Mouse (Mus musculus) CH12.LX (cell line): ENCODE data around the gene Tnni2. TPM values are rescaled to one million over a fixed set of nuclear protein-coding genes. Genes with fewer than 3 reads are reported as not detected.

Experiments
- DNase-seq: peaks from one replicate; pipeline ENCODE4 v3.0.0-alpha.2; 2013; ENCODE audit errors: extremely low read depth
- H3K27ac ChIP-seq: 2 replicates; pipeline ENCODE4 v1.5.1; 2012; ENCODE audit warnings: low read depth, mild to moderate bottlenecking, control low read depth, moderate library complexity; ENCODE audit not compliant: insufficient read depth
- H3K27me3 ChIP-seq: replicated peaks from 2 replicates; pipeline ENCODE3; 2012; ENCODE audit warnings: inconsistent platforms
- H3K36me3 ChIP-seq, 2 experiments: replicated peaks in 1 of 2; 2 replicates each; pipeline versions ENCODE3 to v1.6.1; 2012; ENCODE audit warnings: inconsistent platforms in 1 of 2, low read length in 1 of 2, mild to moderate bottlenecking in 1 of 2, mixed read lengths in 1 of 2, moderate library complexity in 1 of 2; ENCODE audit not compliant: control insufficient read depth in 1 of 2, insufficient read depth in 1 of 2
- H3K4me1 ChIP-seq, 2 experiments: 2 replicates each; pipeline ENCODE4 v1.6.1; 2012; ENCODE audit warnings: inconsistent platforms in 1 of 2, moderate library complexity in 1 of 2; ENCODE audit not compliant: insufficient read depth in 2 of 2, control insufficient read depth in 1 of 2
- H3K4me2 ChIP-seq: 2 replicates; pipeline ENCODE4 v1.6.1; 2012; ENCODE audit warnings: low read depth, mild to moderate bottlenecking, control low read depth; ENCODE audit not compliant: poor library complexity, insufficient read depth, severe bottlenecking
- H3K4me3 ChIP-seq, 3 experiments: fragments of 150-350 bp in 1 of 3; sonication (generic) in 1 of 3; replicated peaks in 1 of 3; 2 replicates each; pipeline versions ENCODE3 to v1.5.1; 2011 to 2012; ENCODE audit warnings: low read depth in 2 of 3, low read length in 2 of 3, mild to moderate bottlenecking in 2 of 3, moderate library complexity in 2 of 3, control low read depth in 1 of 3, improper control_type of control experiment in 1 of 3, inconsistent platforms in 1 of 3, mixed read lengths in 1 of 3; ENCODE audit not compliant: poor library complexity in 1 of 3
- H3K79me2 ChIP-seq: replicated peaks from 2 replicates; pipeline ENCODE4 v1.6.1; 2012; ENCODE audit warnings: mild to moderate bottlenecking, moderate library complexity; ENCODE audit not compliant: control insufficient read depth, poor library complexity, insufficient read depth, severe bottlenecking; ENCODE audit errors: extremely low read depth
- H3K9ac ChIP-seq: 2 replicates; pipeline ENCODE4 v1.6.1; 2012; ENCODE audit warnings: low read depth, mild to moderate bottlenecking, control low read depth, moderate library complexity; ENCODE audit not compliant: insufficient read depth
- H3K9me3 ChIP-seq: replicated peaks from 2 replicates; pipeline ENCODE3; 2012; ENCODE audit warnings: low read length, inconsistent platforms, mixed read lengths
- BHLHE40 ChIP-seq: IDR thresholded peaks from 2 replicates; pipeline ENCODE4 v1.6.1; 2011; ENCODE audit warnings: mild to moderate bottlenecking, low read depth, low read length, improper control_type of control experiment
- CHD1 ChIP-seq: IDR thresholded peaks from 2 replicates; pipeline ENCODE4 v1.6.1; 2012; ENCODE audit warnings: low read depth, low read length, improper control_type of control experiment, inconsistent platforms
- CHD2 ChIP-seq: IDR thresholded peaks from 2 replicates; pipeline ENCODE4 v1.6.1; 2011; ENCODE audit warnings: low read length, improper control_type of control experiment
- CTCF ChIP-seq, 2 experiments: IDR thresholded peaks in 1 of 2; conservative IDR thresholded peaks in 1 of 2; 2 replicates each; pipeline ENCODE4 v1.5.1; 2011 to 2012; ENCODE audit warnings: low read depth in 2 of 2, low read length in 2 of 2, improper control_type of control experiment in 1 of 2, inconsistent platforms in 1 of 2, mild to moderate bottlenecking in 1 of 2, moderate library complexity in 1 of 2
- E2F4 ChIP-seq: IDR thresholded peaks from 2 replicates; pipeline ENCODE4 v1.6.1; 2011; ENCODE audit warnings: low read depth, low read length, improper control_type of control experiment; ENCODE audit not compliant: insufficient replicate concordance
- ELF1 ChIP-seq: IDR thresholded peaks from 2 replicates; pipeline ENCODE4 v1.6.1; 2014; ENCODE audit warnings: low read depth, mild to moderate bottlenecking, inconsistent platforms, low read length, improper control_type of control experiment
- EP300 ChIP-seq: IDR thresholded peaks from 2 replicates; pipeline ENCODE4 v1.6.1; 2011; ENCODE audit warnings: low read length, improper control_type of control experiment
- GABPA ChIP-seq: IDR thresholded peaks from 2 replicates; pipeline ENCODE4 v1.6.1; 2012; ENCODE audit warnings: low read depth, low read length, improper control_type of control experiment, inconsistent platforms; ENCODE audit not compliant: insufficient replicate concordance
- HCFC1 ChIP-seq: IDR thresholded peaks from 2 replicates; pipeline ENCODE4 v1.6.1; 2012; ENCODE audit warnings: low read depth, mild to moderate bottlenecking, inconsistent platforms, low read length, improper control_type of control experiment
- JUN ChIP-seq: IDR thresholded peaks from 2 replicates; pipeline ENCODE4 v1.6.1; 2011; ENCODE audit warnings: low read depth, mild to moderate bottlenecking, low read length, improper control_type of control experiment, moderate library complexity; ENCODE audit not compliant: insufficient read depth
- MAX ChIP-seq: IDR thresholded peaks from 2 replicates; pipeline ENCODE4 v1.6.1; 2011; ENCODE audit warnings: low read length, improper control_type of control experiment
- MEF2A ChIP-seq: IDR thresholded peaks from 2 replicates; pipeline ENCODE4 v1.6.1; 2014; ENCODE audit warnings: low read depth, mild to moderate bottlenecking, inconsistent platforms, low read length, improper control_type of control experiment, borderline replicate concordance
- MXI1 ChIP-seq: IDR thresholded peaks from 2 replicates; pipeline ENCODE4 v1.6.1; 2011; ENCODE audit warnings: mild to moderate bottlenecking, low read depth, low read length, improper control_type of control experiment
- POLR2A ChIP-seq: IDR thresholded peaks from 2 replicates; pipeline ENCODE4 v1.6.1; 2011; ENCODE audit warnings: low read depth, mild to moderate bottlenecking, improper control_type of control experiment, low read length
- RAD21 ChIP-seq: IDR thresholded peaks from 2 replicates; pipeline ENCODE4 v1.6.1; 2011; ENCODE audit warnings: low read depth, mild to moderate bottlenecking, low read length, improper control_type of control experiment, moderate library complexity
- RCOR1 ChIP-seq: conservative IDR thresholded peaks from 2 replicates; pipeline ENCODE4 v1.6.1; 2012; ENCODE audit warnings: low read depth, mild to moderate bottlenecking, inconsistent platforms, low read length, improper control_type of control experiment
- SIN3A ChIP-seq: IDR thresholded peaks from 2 replicates; pipeline ENCODE4 v1.6.1; 2012; ENCODE audit warnings: low read length, improper control_type of control experiment, inconsistent platforms
- TCF12 ChIP-seq: IDR thresholded peaks from 2 replicates; pipeline ENCODE4 v1.6.1; 2014; ENCODE audit warnings: low read depth, mild to moderate bottlenecking, inconsistent platforms, low read length, improper control_type of control experiment
- ZC3H11A ChIP-seq: IDR thresholded peaks from 2 replicates; pipeline ENCODE4 v1.6.1; 2012; ENCODE audit warnings: low read depth, mild to moderate bottlenecking, inconsistent platforms, low read length, improper control_type of control experiment
- ZNF384 ChIP-seq: IDR thresholded peaks from 2 replicates; pipeline ENCODE4 v1.6.1; 2012; ENCODE audit warnings: low read depth, low read length, improper control_type of control experiment, inconsistent platforms
- dilution Hi-C: fragments of 300-500 bp; cut with MboI; formaldehyde crosslinking; loops from 2 replicates; pipeline ENCODE4 v1.14.3; 2020; ENCODE audit warnings: low sequenced_read_pairs; ENCODE audit not compliant: extremely low pct_unique_long_range_greater_than_20kb, extremely low pct_ligation_motif_present
- in situ Hi-C: fragments of 300-500 bp; cut with MboI; formaldehyde crosslinking; loops from 3 replicates; pipeline ENCODE4 v1.14.3; 2019; ENCODE audit warnings: low sequenced_read_pairs, low pct_ligation_motif_present, low pct_unique_long_range_greater_than_20kb, mixed read lengths
- polyA plus RNA-seq: library from polyadenylated mRNA; unstranded; fragments of >175 nt; gene quantifications from 2 replicates; pipeline ENCODE4 v1.2.1, GENCODE M21; 2012; ENCODE audit warnings: low read depth; ENCODE audit not compliant: insufficient read length
- total RNA-seq, 2 experiments: library from RNA; depleted of rRNA; stranded (reverse); fragments of 300-350 nt in 1 of 2; fragments of >200 nt in 1 of 2; gene quantifications; 2 replicates each; pipeline ENCODE4 v1.2.3; 2012 to 2014

Gene Tnni2
- total and polyA plus RNA-seq, 3 experiments: 35.0 to 88.1 (median 74.0) TPM

DNA sequence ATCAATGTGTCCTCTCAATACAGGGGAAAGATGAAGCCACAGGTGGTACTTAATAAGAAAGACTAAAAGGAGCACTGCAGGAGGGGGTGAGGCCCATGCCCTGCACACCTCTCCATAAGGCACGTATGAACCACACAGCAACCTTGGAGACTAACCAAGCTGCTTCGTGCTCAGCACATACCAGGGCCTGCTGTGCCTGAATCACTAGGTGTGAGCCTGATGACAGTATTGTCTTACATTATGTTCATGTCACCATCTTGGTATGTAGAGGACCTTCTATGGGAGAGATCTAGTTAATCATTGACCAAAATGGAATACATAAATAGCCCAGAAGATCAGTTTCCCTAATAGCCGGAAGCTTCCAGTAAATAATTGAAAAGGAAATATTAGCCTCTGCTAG is 32.0 kb upstream of the Tnni2 start:
- TF ChIP-seq ZC3H11A (no peak), SIN3A (no peak), ZNF384 (no peak), CHD2 (no peak), EP300 (no peak), HCFC1 (no peak), JUN (no peak), ELF1 (no peak)
- H3K9me3 ChIP-seq: no peaks in the 10 kb centered on the region
- H3K27ac ChIP-seq: no peak overlapping the region
- H3K36me3 ChIP-seq: no peaks in the 10 kb centered on the region
- no peak overlapping the region for H3K4me2 ChIP-seq
- dilution Hi-C loops: no loop called here
- H3K27me3 ChIP-seq: peaks cover 8% of the 10 kb centered on the region
- DNase-seq: no peak
- no peaks in the 10 kb centered on the region for H3K4me1 ChIP-seq
- H3K4me3 ChIP-seq: no peak overlapping the region
- in situ Hi-C loops: loop anchor here (5.0 kb wide), 1 partner anchor 72 kb away; no protein-coding TSS in a partner anchor
- H3K9ac ChIP-seq: no peak overlapping the region
- H3K79me2 ChIP-seq: no peaks in the 10 kb centered on the region

- H3K4me3 ChIP-seq: no peak overlapping the region
- no peaks in the 10 kb centered on the region for H3K36me3 ChIP-seq
- in situ Hi-C loops: loop anchor here (5.0 kb wide), 1 partner anchor 76 kb away; no protein-coding TSS in a partner anchor
- H3K27me3 ChIP-seq: peaks cover 23% of the 10 kb centered on the region
- no peak overlapping the region for H3K9ac ChIP-seq
- H3K4me2 ChIP-seq: no peak overlapping the region
- no peak overlapping the region for H3K27ac ChIP-seq
- no peaks in the 10 kb centered on the region for H3K79me2 ChIP-seq
- no peak for TF ChIP-seq TCF12
- TF ChIP-seq SIN3A: no peak
- no peak for TF ChIP-seq ELF1
- no peak for TF ChIP-seq CHD1
- no peak for TF ChIP-seq BHLHE40
- no peak for TF ChIP-seq JUN
- TF ChIP-seq POLR2A: no peak
- TF ChIP-seq E2F4: no peak
- no peak for TF ChIP-seq CTCF (conservative IDR thresholded peaks at IDR 0.05 in 1 of 2, IDR thresholded peaks at IDR 0.05 in 1 of 2; ENCODE audit: low read depth in 2 of 2, low read length in 2 of 2)
- no peak for TF ChIP-seq GABPA
- no peak for TF ChIP-seq RAD21
- DNase-seq: no peak
- no peaks in the 10 kb centered on the region for H3K9me3 ChIP-seq
- dilution Hi-C loops: no loop called here
- H3K4me1 ChIP-seq: no peaks in the 10 kb centered on the region
These were observed 28.3 kb upstream of the Tnni2 start for GRCm38 (mm10) chr7:142413285-142413684.

DNA sequence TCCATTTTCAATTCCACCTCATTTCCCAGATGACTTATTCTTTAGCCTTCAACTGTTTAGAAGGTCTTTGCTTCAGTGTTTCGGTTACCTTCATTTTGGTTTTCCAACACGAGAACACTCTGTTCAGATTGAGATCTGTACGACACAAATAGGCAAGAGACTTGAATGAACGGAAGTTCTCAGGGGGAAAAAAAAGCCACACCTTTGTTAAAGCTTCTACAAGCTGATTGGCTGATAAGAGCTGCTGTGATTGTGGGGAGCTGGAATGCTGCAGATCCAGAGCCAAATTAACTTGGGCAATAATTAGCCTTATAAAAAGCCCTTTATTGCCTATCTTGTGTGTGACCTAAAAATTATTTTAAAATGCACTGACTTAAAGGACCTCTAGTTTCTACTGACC is 26.3 kb upstream of the Tnni2 start:
- DNase-seq: no peak
- dilution Hi-C loops (no loop called here), in situ Hi-C loops (no loop called here)
- H3K27me3 ChIP-seq: peaks cover 22% of the 10 kb centered on the region
- H3K4me3 ChIP-seq: no peak overlapping the region
- H3K36me3 ChIP-seq: no peaks in the 10 kb centered on the region
- no peak overlapping the region for H3K4me2 ChIP-seq
- no peak overlapping the region for H3K9ac ChIP-seq
- H3K27ac ChIP-seq: no peak overlapping the region
- H3K79me2 ChIP-seq: no peaks in the 10 kb centered on the region
- H3K4me1 ChIP-seq: no peaks in the 10 kb centered on the region
- TF ChIP-seq MXI1 (no peak), MAX (no peak), HCFC1 (no peak), MEF2A (no peak), CHD2 (no peak), RCOR1 (no peak)
- peaks cover 8% of the 10 kb centered on the region for H3K9me3 ChIP-seq
